Mouse (Mus musculus): ENCODE data around the gene Wnt5b. TPM values are rescaled to one million over a fixed set of nuclear protein-coding genes. Genes with fewer than 3 reads are reported as not detected.

Gene Wnt5b
- polyA plus RNA-seq, 1 experiment from 2014 or later: 1.5 TPM

GRCm38 (mm10) chr6:119480706-119481331 lies 63.3 kb downstream of the Wnt5b start:
- Histone ChIP-seq H3K27ac (peak overlapping the region; percentile 91), H3K36me3 (peaks cover 30% of the 10 kb centered on the region), H3K27me3 (replicated peaks) (no peaks in the 10 kb centered on the region), H3K4me2 (peak overlapping the region; percentile 99), H3K9me3 (replicated peaks) (no peaks in the 10 kb centered on the region), H3K4me3 (peak overlapping the region; percentile 85), H3K4me1 (peaks cover 73% of the 10 kb centered on the region), H3K9ac (peak overlapping the region; percentile 86)
- peak; percentile 16; the same call in 1 of the 2 replicates for ATAC-seq
- WGBS (ENCODE audit: insufficient replicate concordance): 0% methylated on average over 33 of the region's 33 CpGs

GRCm38 (mm10) chr6:119479876-119480705 lies 64.1 kb downstream of the Wnt5b start:
- Histone ChIP-seq H3K36me3 (peaks cover 30% of the 10 kb centered on the region), H3K27ac (peak overlapping the region; percentile 91), H3K9ac (peak overlapping the region; percentile 86), H3K4me3 (peak overlapping the region; percentile 85), H3K4me1 (peaks cover 73% of the 10 kb centered on the region), H3K27me3 (replicated peaks) (no peaks in the 10 kb centered on the region), H3K9me3 (replicated peaks) (no peaks in the 10 kb centered on the region), H3K4me2 (peak overlapping the region; percentile 99)
- peak; percentile 50 for ATAC-seq
- WGBS (ENCODE audit: insufficient replicate concordance): under 1% methylated on average over 70 of the region's 70 CpGs

GRCm38 (mm10) chr6:119479343-119479875 lies 64.7 kb downstream of the Wnt5b start, which contains the start of gene Fbxl14:
Fbxl14 (plus strand) TSS chr6:119479668.
- Histone ChIP-seq H3K36me3 (peaks cover 26% of the 10 kb centered on the region), H3K9me3 (replicated peaks) (no peaks in the 10 kb centered on the region), H3K4me2 (peak within 1 kb of the TSS; percentile 99), H3K27me3 (replicated peaks) (no peaks in the 10 kb centered on the region), H3K4me1 (peaks cover 68% of the 10 kb centered on the region), H3K9ac (peak within 1 kb of the TSS; percentile 86), H3K4me3 (peak within 1 kb of the TSS; percentile 85), H3K27ac (peak within 1 kb of the TSS; percentile 91)
- WGBS (ENCODE audit: insufficient replicate concordance): 0% methylated on average over 67 of the region's 101 CpGs
- peak; percentile 80 for ATAC-seq

- Histone ChIP-seq H3K4me3 (peak overlapping the region; percentile 85), H3K27ac (peak overlapping the region; percentile 91), H3K9me3 (replicated peaks) (no peaks in the 10 kb centered on the region), H3K4me2 (peak overlapping the region; percentile 99), H3K27me3 (replicated peaks) (no peaks in the 10 kb centered on the region), H3K36me3 (peaks cover 21% of the 10 kb centered on the region), H3K9ac (peak overlapping the region; percentile 86), H3K4me1 (peaks cover 66% of the 10 kb centered on the region)
- 3% methylated on average over 30 of the region's 49 CpGs for WGBS (ENCODE audit: insufficient replicate concordance)
- peak; percentile 85 for ATAC-seq
These were observed 65.4 kb downstream of the Wnt5b start for GRCm38 (mm10) chr6:119478560-119479342.

GRCm38 (mm10) chr6:119477686-119478310 lies 66.3 kb downstream of the Wnt5b start:
- Histone ChIP-seq H3K9me3 (replicated peaks) (no peaks in the 10 kb centered on the region), H3K27me3 (replicated peaks) (no peaks in the 10 kb centered on the region), H3K36me3 (peaks cover 11% of the 10 kb centered on the region; the same call in 1 of the 2 replicates), H3K27ac (peak overlapping the region; percentile 3; the same call in 1 of the 2 replicates), H3K9ac (no peak overlapping the region), H3K4me3 (no peak overlapping the region), H3K4me1 (peaks cover 66% of the 10 kb centered on the region), H3K4me2 (peak overlapping the region; percentile 99; the same call in 1 of the 2 replicates)
- no peak for ATAC-seq
- WGBS (ENCODE audit: insufficient replicate concordance): 56% methylated on average over 13 of the region's 13 CpGs

GRCm38 (mm10) chr6:119475988-119476387 lies 68.2 kb downstream of the Wnt5b start:
- Histone ChIP-seq H3K36me3 (peaks cover 6% of the 10 kb centered on the region; the same call in 1 of the 2 replicates), H3K27ac (no peak overlapping the region), H3K4me3 (no peak overlapping the region), H3K9ac (no peak overlapping the region), H3K9me3 (replicated peaks) (no peaks in the 10 kb centered on the region), H3K4me2 (no peak overlapping the region), H3K4me1 (peaks cover 55% of the 10 kb centered on the region), H3K27me3 (replicated peaks) (peaks cover 7% of the 10 kb centered on the region; the same call in 1 of the 2 replicates)
- no peak for ATAC-seq
- WGBS (ENCODE audit: insufficient replicate concordance): 33% methylated on average over 6 of the region's 6 CpGs

GRCm38 (mm10) chr6:119473992-119474391 lies 70.2 kb downstream of the Wnt5b start:
- peaks cover 8% of the 10 kb centered on the region; the same call in 1 of the 2 replicates for H3K27me3 ChIP-seq (replicated peaks)
- 0 out of 2 replicates have a peak overlapping the region, but pooled peaks have one; percentile 27 for H3K4me2 ChIP-seq
- H3K4me1 ChIP-seq: peaks cover 42% of the 10 kb centered on the region
- peak overlapping the region; percentile 35; the same call in 1 of the 2 replicates for H3K9ac ChIP-seq
- H3K9me3 ChIP-seq (replicated peaks): no peaks in the 10 kb centered on the region
- H3K36me3 ChIP-seq: no peaks in the 10 kb centered on the region
- no peak for ATAC-seq
- 46% methylated on average over 4 of the region's 4 CpGs for WGBS (ENCODE audit: insufficient replicate concordance)
- no peak overlapping the region for H3K4me3 ChIP-seq
- H3K27ac ChIP-seq: 0 out of 2 replicates have a peak overlapping the region, but pooled peaks have one; percentile 25

GRCm38 (mm10) chr6:119473446-119473845 lies 70.7 kb downstream of the Wnt5b start:
- Histone ChIP-seq H3K4me3 (no peak overlapping the region), H3K4me2 (0 out of 2 replicates have a peak overlapping the region, but pooled peaks have one; percentile 27), H3K27me3 (replicated peaks) (peaks cover 8% of the 10 kb centered on the region; the same call in 1 of the 2 replicates), H3K4me1 (peaks cover 36% of the 10 kb centered on the region), H3K9me3 (replicated peaks) (no peaks in the 10 kb centered on the region), H3K36me3 (no peaks in the 10 kb centered on the region), H3K9ac (peak overlapping the region; percentile 35; the same call in 1 of the 2 replicates), H3K27ac (0 out of 2 replicates have a peak overlapping the region, but pooled peaks have one; percentile 25)
- ATAC-seq: no peak
- 34% methylated on average over 7 of the region's 7 CpGs for WGBS (ENCODE audit: insufficient replicate concordance)

GRCm38 (mm10) chr6:119472705-119473104 lies 71.4 kb downstream of the Wnt5b start:
- no peak overlapping the region for H3K9ac ChIP-seq
- no peak for ATAC-seq

GRCm38 (mm10) chr6:119472135-119472534 lies 72.0 kb downstream of the Wnt5b start:
- peak overlapping the region; percentile 34; the same call in 1 of the 2 replicates for H3K4me2 ChIP-seq
- no peak overlapping the region; the same call in 1 of the 2 replicates for H3K4me3 ChIP-seq
- H3K36me3 ChIP-seq: no peaks in the 10 kb centered on the region
- H3K4me1 ChIP-seq: peaks cover 30% of the 10 kb centered on the region
- no peak overlapping the region for H3K27ac ChIP-seq
- H3K9ac ChIP-seq: no peak overlapping the region
- peaks cover 8% of the 10 kb centered on the region; the same call in 1 of the 2 replicates for H3K27me3 ChIP-seq (replicated peaks)
- WGBS (ENCODE audit: insufficient replicate concordance): 24% methylated on average over 5 of the region's 5 CpGs
- H3K9me3 ChIP-seq (replicated peaks): no peaks in the 10 kb centered on the region
- ATAC-seq: no peak

More at GRCm38 (mm10) chr6:119472705-119473104, 71.4 kb downstream of the Wnt5b start:
- Histone ChIP-seq H3K4me2 (peak overlapping the region; percentile 34; the same call in 1 of the 2 replicates), H3K9me3 (replicated peaks) (no peaks in the 10 kb centered on the region), H3K27me3 (replicated peaks) (peaks cover 8% of the 10 kb centered on the region; the same call in 1 of the 2 replicates), H3K36me3 (no peaks in the 10 kb centered on the region), H3K4me3 (no peak overlapping the region), H3K27ac (no peak overlapping the region), H3K4me1 (peaks cover 29% of the 10 kb centered on the region)
- WGBS (ENCODE audit: insufficient replicate concordance): 57% methylated on average over 3 of the region's 3 CpGs
